Mouse (Mus musculus) midbrain, embryonic 10.5 days (tissue): Measurements from ENCODE around the gene Baiap2l1. TPM values are rescaled to one million over a fixed set of nuclear protein-coding genes. Genes with fewer than 3 reads are reported as not detected.

Experiments used
- DNase-seq: peaks from one replicate; pipeline ENCODE4 v3.0.0-alpha.2; 2017; ENCODE audit warnings: low spot score
- H3K27ac ChIP-seq: fragments of 300-500 bp; sonication (generic); replicated peaks from 2 replicates; pipeline ENCODE4 v1.5.1; 2016; ENCODE audit warnings: mild to moderate bottlenecking
- H3K27me3 ChIP-seq: fragments of 300-500 bp; sonication (generic); 2 replicates; pipeline ENCODE4 v1.6.1; 2016; ENCODE audit warnings: low read depth, mild to moderate bottlenecking; ENCODE audit not compliant: poor library complexity, severe bottlenecking
- H3K36me3 ChIP-seq: fragments of 300-500 bp; sonication (generic); 2 replicates; pipeline ENCODE4 v1.6.1; 2016; ENCODE audit warnings: mild to moderate bottlenecking, moderate library complexity
- H3K4me1 ChIP-seq: fragments of 300-500 bp; sonication (generic); 2 replicates; pipeline ENCODE4 v1.6.1; 2016
- H3K4me3 ChIP-seq: fragments of 300-500 bp; sonication (generic); 2 replicates; pipeline ENCODE4 v1.5.1; 2016; ENCODE audit warnings: mild to moderate bottlenecking, moderate library complexity
- H3K9me3 ChIP-seq: fragments of 300-500 bp; sonication (generic); replicated peaks from 2 replicates; pipeline ENCODE4 v1.6.1; 2016; ENCODE audit warnings: mild to moderate bottlenecking
- WGBS: fragments of 180-500 bp; shearing (Covaris S2); methylation state at CpG from one replicate; pipeline ENCODE4 v1.1.7; 2016; 5-methylcytosine and 5-hydroxymethylcytosine counted together
- polyA plus RNA-seq: library from polyadenylated mRNA; unstranded; fragments of >200 nt; fragmentation: Nextera tagmentation; extraction: Ambion mirVana; gene quantifications from 2 replicates; pipeline ENCODE4 v1.2.1, GENCODE M21; 2016

The Baiap2l1 gene
- polyA plus RNA-seq, 1 experiment from 2014 or later: 3.9 TPM

DNA sequence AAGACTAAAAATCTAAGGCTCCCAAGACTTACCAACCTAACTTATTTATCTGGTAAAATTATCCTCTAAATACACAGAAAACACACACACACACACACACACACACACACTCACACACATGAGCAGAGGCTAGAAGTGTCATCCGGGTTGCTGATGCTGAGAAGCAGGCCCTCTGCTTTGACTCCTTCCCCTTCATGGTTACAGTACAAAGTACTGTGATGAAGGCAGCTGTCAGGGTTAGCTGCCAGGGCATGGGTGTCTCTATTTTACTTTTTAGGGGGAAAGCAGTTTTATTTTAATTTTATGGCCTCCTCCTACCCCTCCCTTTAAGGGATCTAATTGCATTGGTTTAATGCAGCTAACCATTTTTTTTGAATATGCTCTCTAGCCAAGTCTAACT lies 62.6 kb downstream of the Baiap2l1 start:
- Histone ChIP-seq H3K27me3 (no peaks in the 10 kb centered on the region), H3K4me3 (no peak overlapping the region), H3K4me1 (no peaks in the 10 kb centered on the region), H3K27ac (no peak overlapping the region), H3K9me3 (no peaks in the 10 kb centered on the region), H3K36me3 (no peaks in the 10 kb centered on the region)
- no peak for DNase-seq
- 97% methylated on average over 1 of the region's 1 CpGs for WGBS

DNA sequence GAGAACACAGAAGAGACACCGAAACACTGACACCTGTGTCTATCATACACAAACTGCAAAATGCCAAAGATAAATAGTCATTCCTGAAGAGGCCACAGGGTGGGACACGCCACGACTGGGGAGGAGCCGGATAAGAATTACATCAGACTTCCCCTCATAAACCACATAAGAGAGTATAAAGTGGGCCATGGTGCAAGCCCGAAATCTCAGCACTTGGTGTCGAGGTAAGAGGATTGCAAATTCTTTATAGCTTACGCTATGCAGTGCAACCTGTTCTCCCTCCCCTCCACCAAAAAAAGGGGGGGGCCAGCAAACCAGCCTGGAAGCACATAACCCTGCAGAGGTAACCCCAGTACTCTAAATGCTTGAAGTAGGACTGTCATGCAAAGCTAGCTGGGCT lies 63.0 kb downstream of the Baiap2l1 start:
- Histone ChIP-seq H3K4me1 (no peaks in the 10 kb centered on the region), H3K36me3 (no peaks in the 10 kb centered on the region), H3K9me3 (no peaks in the 10 kb centered on the region), H3K4me3 (no peak overlapping the region), H3K27ac (no peak overlapping the region), H3K27me3 (no peaks in the 10 kb centered on the region)
- no peak for DNase-seq
- WGBS: 90% methylated on average over 7 of the region's 7 CpGs

DNA sequence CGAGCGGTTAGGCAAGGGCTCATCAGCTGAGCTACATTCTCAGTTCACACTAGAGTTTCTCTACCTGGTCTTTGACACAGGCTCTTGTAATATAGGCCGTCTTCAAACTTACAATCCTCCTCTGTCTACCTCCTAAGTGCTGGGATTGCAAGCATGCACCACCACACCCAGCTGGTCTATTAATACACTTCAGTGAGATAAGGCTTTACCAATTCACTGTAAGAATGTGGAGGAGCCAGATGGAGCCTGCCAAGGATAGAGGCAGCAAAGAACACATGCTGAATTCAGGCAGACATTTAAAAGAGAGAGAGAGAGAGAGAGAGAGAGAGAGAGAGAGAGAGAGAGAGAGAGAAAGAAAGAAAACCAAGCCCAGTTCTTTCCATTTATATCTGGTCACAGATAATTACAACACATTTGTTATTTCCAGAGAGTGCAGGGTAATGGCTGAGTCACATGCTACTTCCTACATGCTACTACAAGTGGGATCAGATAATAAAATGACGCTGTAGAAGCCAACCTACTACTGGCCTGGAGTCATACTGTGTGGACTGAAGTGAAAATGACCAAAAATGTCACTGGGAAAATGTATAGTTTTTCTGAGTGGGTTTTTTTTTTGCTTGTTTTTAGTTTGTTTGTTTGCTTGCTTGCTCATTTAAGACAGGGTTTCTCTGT lies 68.0 kb downstream of the Baiap2l1 start:
- H3K27me3 ChIP-seq: no peaks in the 10 kb centered on the region
- DNase-seq: no peak
- no peaks in the 10 kb centered on the region for H3K4me1 ChIP-seq
- no peaks in the 10 kb centered on the region for H3K9me3 ChIP-seq
- no peak overlapping the region for H3K27ac ChIP-seq
- WGBS: 93% methylated on average over 4 of the region's 4 CpGs
- H3K36me3 ChIP-seq: no peaks in the 10 kb centered on the region
- H3K4me3 ChIP-seq: no peak overlapping the region

DNA sequence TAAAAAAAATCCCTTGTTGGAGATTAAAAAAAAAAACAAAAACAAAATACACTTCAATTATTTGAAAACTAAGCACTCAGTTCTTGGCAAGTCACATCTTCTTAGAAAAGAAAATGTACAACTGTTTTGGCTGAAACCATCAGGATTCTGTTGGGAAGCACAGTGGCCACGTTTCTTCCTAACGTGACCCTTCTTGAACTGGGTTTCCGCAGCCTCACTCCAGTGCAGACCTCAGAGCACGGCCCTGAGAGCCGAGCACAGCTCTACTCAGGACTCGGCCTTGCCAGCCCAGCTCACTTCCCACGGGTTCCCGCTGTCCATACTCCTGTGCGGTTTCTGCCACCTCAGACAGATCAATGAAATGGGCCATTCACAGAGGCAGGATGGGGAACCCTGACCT lies 69.5 kb downstream of the Baiap2l1 start:
- no peaks in the 10 kb centered on the region for H3K36me3 ChIP-seq
- H3K9me3 ChIP-seq: no peaks in the 10 kb centered on the region
- 89% methylated on average over 9 of the region's 9 CpGs for WGBS
- no peak for DNase-seq
- H3K4me1 ChIP-seq: no peaks in the 10 kb centered on the region
- no peak overlapping the region for H3K4me3 ChIP-seq
- no peaks in the 10 kb centered on the region for H3K27me3 ChIP-seq
- no peak overlapping the region for H3K27ac ChIP-seq

DNA sequence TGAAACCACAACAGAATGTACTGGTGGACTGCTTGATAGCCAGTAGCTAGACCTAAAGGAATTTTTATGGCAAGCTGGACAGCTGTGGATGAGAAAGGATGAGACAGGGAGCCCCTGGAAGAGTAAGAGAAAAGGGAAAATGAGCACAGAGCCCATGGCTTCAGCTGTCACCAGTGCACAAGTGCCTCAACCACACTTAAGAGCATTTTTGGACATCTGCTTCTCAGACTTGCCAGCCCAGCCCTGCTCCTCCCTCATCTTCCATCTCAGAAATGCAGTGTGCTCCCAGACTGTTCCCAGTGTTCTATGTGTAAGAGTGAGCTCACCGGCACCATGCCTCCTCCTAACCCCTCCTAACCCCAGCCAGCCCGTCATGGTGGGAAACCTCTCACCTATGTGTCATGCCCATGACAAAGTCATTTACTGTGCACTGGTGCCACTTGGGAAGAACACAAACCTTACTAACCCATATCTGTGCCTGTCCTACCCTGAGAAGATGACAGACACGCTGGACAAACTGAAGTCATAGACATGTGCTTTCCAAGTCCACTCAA lies 70.6 kb downstream of the Baiap2l1 start:
- 87% methylated on average over 3 of the region's 3 CpGs for WGBS
- H3K9me3 ChIP-seq: no peaks in the 10 kb centered on the region
- no peak for DNase-seq

DNA sequence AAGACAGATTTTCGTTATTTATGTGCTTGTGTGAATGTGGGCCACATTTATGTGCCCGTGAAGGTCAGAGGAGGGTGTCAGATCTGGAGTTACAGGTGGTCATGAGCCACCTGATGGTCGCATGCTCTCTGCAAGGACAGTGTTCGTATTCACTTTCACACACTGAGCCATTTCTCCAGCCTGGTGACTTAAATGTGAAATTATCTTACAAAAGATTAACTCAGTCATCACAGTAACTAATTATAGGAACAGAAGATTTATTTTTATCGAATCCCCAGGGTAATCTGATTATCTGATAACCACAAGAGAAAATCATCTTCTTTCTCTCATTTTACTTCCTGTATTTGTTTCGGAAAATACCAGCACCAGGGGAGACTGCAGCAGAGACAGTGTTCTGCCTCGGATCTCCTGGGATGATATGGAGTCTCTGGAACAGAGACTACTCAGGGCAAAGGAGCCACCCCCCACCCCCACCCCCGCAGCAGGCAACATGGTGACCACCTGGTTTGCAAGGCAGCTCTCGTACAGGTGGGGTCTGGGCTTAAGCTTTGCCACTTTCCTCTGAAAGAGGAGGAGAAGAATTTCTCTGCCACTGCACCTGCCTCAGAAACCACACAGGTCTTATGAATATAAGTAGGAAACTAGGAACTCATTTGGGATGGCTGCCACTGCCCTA lies 71.2 kb downstream of the Baiap2l1 start:
- WGBS: 82% methylated on average over 9 of the region's 9 CpGs
- no peaks in the 10 kb centered on the region for H3K4me1 ChIP-seq
- DNase-seq: no peak
- no peak overlapping the region for H3K27ac ChIP-seq
- H3K9me3 ChIP-seq: no peaks in the 10 kb centered on the region
- H3K27me3 ChIP-seq: no peaks in the 10 kb centered on the region
- H3K4me3 ChIP-seq: no peak overlapping the region
- H3K36me3 ChIP-seq: no peaks in the 10 kb centered on the region

More for the DNA sequence above, 70.6 kb downstream of the Baiap2l1 start:
- no peaks in the 10 kb centered on the region for H3K4me1 ChIP-seq
- H3K4me3 ChIP-seq: no peak overlapping the region
- H3K27me3 ChIP-seq: no peaks in the 10 kb centered on the region
- no peak overlapping the region for H3K27ac ChIP-seq
- H3K36me3 ChIP-seq: no peaks in the 10 kb centered on the region

DNA sequence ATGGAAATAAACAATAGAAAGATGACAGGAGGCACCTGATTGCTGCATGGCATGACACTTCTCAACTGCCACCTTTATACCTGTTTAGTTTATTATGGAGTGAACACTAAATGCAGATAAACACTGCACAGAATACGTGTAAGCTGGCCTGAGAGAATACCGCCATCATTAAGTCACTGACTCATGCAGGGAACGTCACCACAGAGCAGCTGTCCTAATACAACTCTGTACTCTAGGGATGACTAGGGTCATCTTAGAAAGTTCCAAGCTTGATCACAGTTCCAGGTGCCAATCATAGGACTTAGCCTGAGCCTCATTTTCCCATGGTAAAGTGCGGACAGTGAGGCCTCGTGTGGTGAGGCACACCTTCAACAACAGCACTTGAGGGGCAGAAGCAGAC lies 73.3 kb downstream of the Baiap2l1 start:
- no peak for DNase-seq
- no peaks in the 10 kb centered on the region for H3K4me1 ChIP-seq
- no peaks in the 10 kb centered on the region for H3K27me3 ChIP-seq
- no peak overlapping the region for H3K4me3 ChIP-seq
- peaks cover 7% of the 10 kb centered on the region for H3K36me3 ChIP-seq
- WGBS: 95% methylated on average over 5 of the region's 5 CpGs
- no peaks in the 10 kb centered on the region for H3K9me3 ChIP-seq
- H3K27ac ChIP-seq: no peak overlapping the region

DNA sequence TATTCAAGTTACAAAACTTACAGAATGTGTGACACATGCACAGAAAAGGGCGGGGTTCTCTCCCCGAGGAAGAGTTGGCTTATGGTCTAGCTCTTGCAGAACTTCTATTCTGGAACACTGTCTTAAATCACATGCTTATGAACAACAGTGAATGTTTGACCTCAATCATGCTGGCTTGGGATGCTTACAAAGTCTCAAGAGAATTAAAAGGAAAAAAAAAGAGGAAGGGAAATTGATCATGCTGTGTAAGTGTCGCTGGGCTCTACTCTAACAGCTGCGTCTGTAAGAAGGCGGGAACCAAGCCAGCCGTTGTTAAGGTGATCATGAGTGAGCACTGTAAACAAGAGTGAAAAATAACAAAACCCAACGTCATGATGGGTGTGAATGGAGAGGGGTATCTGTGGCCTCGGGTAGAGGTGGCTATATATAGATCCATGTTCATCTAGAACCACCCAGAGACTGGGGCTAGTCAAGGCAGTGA lies 74.3 kb downstream of the Baiap2l1 start:
- no peak for DNase-seq
- H3K27me3 ChIP-seq: no peaks in the 10 kb centered on the region
- H3K9me3 ChIP-seq: no peaks in the 10 kb centered on the region
- 85% methylated on average over 8 of the region's 8 CpGs for WGBS
- H3K4me1 ChIP-seq: no peaks in the 10 kb centered on the region
- no peak overlapping the region for H3K27ac ChIP-seq
- H3K36me3 ChIP-seq: peaks cover 15% of the 10 kb centered on the region
- H3K4me3 ChIP-seq: no peak overlapping the region

DNA sequence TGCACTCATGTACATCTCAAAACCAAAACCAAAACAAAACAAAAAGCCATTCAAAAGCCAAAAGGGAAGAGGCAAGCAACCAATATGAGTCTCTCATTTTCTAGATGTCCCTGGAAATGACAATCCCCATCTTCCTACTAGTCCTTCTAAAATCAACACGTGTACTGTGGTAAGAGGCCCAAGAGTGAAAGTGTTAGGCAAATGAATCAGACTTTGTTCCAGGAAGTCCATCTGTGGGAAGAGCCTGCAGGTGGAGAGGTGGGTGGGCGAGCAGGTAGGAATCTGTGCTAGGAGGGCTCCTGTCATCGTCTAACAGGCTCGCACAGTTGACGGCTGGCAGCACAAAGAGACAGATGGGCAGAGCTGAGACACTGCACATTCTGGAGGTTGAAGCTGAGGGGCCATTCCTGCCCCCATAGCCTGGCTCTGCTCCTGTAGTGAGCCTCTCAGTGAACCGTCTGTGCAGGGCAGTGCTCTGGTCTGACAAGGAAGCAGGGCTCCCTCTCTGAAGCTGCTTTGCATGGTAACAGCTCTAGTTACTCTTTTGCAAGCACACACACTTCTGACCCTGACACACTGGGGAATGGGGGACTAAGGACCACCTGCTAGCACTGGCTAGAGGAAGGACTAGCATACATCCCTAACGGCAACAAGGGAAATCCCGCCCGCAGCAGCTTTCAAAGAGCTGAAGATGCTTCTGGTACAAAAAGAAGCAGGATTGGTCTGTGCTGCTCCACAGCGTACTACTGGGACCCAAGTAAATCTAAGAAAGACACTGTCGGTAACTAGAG lies 75.2 kb downstream of the Baiap2l1 start:
- DNase-seq: no peak
- no peaks in the 10 kb centered on the region for H3K27me3 ChIP-seq
- no peaks in the 10 kb centered on the region for H3K9me3 ChIP-seq
- no peaks in the 10 kb centered on the region for H3K4me1 ChIP-seq
- WGBS: 80% methylated on average over 11 of the region's 11 CpGs
- H3K4me3 ChIP-seq: no peak overlapping the region
- no peak overlapping the region for H3K27ac ChIP-seq
- peaks cover 23% of the 10 kb centered on the region for H3K36me3 ChIP-seq

DNA sequence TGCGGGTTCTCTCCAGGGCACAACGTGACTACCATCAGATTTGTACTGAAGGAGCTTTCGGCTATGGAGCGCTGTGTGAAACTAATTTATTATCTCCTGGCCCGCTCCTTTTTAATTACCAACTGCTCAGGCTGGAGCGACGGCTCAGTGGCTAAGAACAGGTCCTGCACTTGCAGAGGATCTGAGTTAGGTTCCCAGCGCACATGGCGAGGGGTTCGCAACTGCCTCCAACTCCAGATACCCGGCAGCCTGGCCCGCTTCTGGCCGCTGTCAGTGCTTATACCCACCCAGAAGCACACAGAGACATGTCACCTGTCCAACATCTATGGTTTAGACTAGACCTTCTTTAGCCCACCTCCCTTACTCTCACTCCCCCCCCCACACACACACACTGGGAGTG lies 78.0 kb downstream of the Baiap2l1 start:
- Histone ChIP-seq H3K4me1 (peaks cover 12% of the 10 kb centered on the region), H3K9me3 (no peaks in the 10 kb centered on the region), H3K36me3 (peaks cover 35% of the 10 kb centered on the region), H3K4me3 (no peak overlapping the region), H3K27ac (no peak overlapping the region), H3K27me3 (no peaks in the 10 kb centered on the region)
- 98% methylated on average over 13 of the region's 13 CpGs for WGBS
- DNase-seq: no peak

DNA sequence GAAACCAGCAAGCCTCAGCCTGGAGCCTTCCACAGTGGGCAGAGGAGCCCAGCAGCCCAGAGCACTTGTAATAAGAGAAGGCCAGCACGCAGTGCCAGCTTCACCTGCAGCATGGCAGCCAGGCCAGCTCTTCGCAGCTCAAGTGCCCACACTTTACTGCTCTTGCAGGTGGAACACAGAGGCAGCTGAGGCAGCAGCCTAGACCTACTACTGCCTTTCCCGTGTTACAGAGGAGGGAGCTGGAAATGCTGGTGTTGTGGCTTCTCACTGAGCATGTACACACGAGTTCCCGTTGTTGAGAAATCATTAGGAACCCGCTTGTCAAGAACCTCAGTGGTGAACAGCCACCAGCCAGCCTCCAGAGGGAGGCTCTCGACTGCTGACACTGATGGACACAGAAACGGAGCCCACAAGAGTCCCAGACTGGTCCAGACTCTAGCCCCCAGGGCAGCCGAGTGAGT lies 78.8 kb downstream of the Baiap2l1 start:
- no peak for DNase-seq
- Histone ChIP-seq H3K36me3 (peaks cover 35% of the 10 kb centered on the region), H3K4me3 (no peak overlapping the region), H3K27ac (no peak overlapping the region), H3K4me1 (peaks cover 15% of the 10 kb centered on the region), H3K9me3 (no peaks in the 10 kb centered on the region), H3K27me3 (no peaks in the 10 kb centered on the region)
- WGBS: 86% methylated on average over 9 of the region's 9 CpGs

DNA sequence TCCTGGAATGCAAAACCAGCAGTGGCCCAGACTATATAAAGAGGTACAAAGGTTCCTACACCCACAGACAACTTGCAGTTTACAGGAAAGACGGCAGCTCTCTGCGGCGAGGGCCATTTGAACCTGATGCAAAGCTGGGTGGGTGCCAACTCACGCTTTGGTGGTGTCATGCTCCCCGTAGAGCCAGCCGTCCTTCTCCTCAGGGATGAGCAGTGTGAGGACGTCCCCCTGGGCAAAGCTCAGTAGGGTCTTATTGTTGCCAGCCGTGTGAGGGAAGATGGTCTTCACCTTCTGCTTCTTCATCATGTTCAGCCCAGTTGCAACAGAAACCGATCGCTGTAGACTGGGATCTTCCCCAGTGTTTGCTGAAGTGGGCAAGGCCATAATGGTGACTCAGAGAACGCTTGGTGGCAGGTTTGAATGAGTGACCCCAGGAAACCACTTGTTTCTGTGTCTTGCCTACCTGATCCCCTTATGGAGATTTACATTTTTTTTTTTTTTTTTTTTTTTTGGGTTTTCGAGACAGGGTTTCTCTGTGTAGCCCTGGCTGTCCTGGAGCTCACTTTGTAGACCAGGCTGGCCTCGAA lies 79.4 kb downstream of the Baiap2l1 start:
- no peak for DNase-seq

More for the DNA sequence above, 79.4 kb downstream of the Baiap2l1 start:
- Histone ChIP-seq H3K4me3 (no peak overlapping the region), H3K4me1 (peaks cover 15% of the 10 kb centered on the region), H3K27ac (no peak overlapping the region), H3K36me3 (peaks cover 35% of the 10 kb centered on the region), H3K27me3 (no peaks in the 10 kb centered on the region), H3K9me3 (no peaks in the 10 kb centered on the region)
- 94% methylated on average over 12 of the region's 13 CpGs for WGBS
